Mouse (Mus musculus): ENCODE data around the gene Tinagl1. TPM values are rescaled to one million over a fixed set of nuclear protein-coding genes. Genes with fewer than 3 reads are reported as not detected.

The Tinagl1 gene
- polyA plus RNA-seq, 1 experiment from 2014 or later: 26.1 TPM

GRCm38 (mm10) chr4:130139214-130139492, 35.8 kb downstream of the Tinagl1 start, which contains the start of gene Hcrtr1:
Hcrtr1 (minus strand) TSS chr4:130139359.
- H3K9ac ChIP-seq (ENCODE audit: low read depth, low read length): peak within 1 kb of the TSS; percentile 29; the same call in 1 of the 2 replicates
- H3K4me2 ChIP-seq (replicated peaks; ENCODE audit: low read depth, low read length): peak within 1 kb of the TSS; percentile 58
- peaks cover 6% of the 10 kb centered on the region; the same call in 1 of the 2 replicates for H3K4me1 ChIP-seq (ENCODE audit: control insufficient read depth, insufficient read depth, low read length)
- peak; percentile 22; the same call in 1 of the 2 replicates for ATAC-seq (ENCODE audit: low FRiP score, low TSS enrichment)
- H3K27ac ChIP-seq (ENCODE audit: low read depth, low read length): no peak within 1 kb of the TSS
- H3K27me3 ChIP-seq (ENCODE audit: control insufficient read depth, insufficient read depth, low read length): peaks cover 40% of the 10 kb centered on the region
- no peaks in the 10 kb centered on the region for H3K9me3 ChIP-seq (ENCODE audit: control insufficient read depth, low read length)
- no peaks in the 10 kb centered on the region for H3K36me3 ChIP-seq (ENCODE audit: control insufficient read depth, insufficient read depth, low read length)
- 0% methylated on average over 14 of the region's 15 CpGs for WGBS
- H3K4me3 ChIP-seq (ENCODE audit: low read length): peak within 1 kb of the TSS; percentile 40

GRCm38 (mm10) chr4:130138441-130139213, 36.3 kb downstream of the Tinagl1 start:
- H3K36me3 ChIP-seq (ENCODE audit: control insufficient read depth, insufficient read depth, low read length): no peaks in the 10 kb centered on the region
- H3K4me1 ChIP-seq (ENCODE audit: control insufficient read depth, insufficient read depth, low read length): peaks cover 6% of the 10 kb centered on the region; the same call in 1 of the 2 replicates
- no peak overlapping the region for H3K27ac ChIP-seq (ENCODE audit: low read depth, low read length)
- peaks cover 40% of the 10 kb centered on the region for H3K27me3 ChIP-seq (ENCODE audit: control insufficient read depth, insufficient read depth, low read length)
- peak overlapping the region; percentile 29; the same call in 1 of the 2 replicates for H3K9ac ChIP-seq (ENCODE audit: low read depth, low read length)
- peak; percentile 79 for ATAC-seq (ENCODE audit: low FRiP score, low TSS enrichment)
- WGBS: under 1% methylated on average over 52 of the region's 57 CpGs
- peak overlapping the region; percentile 40 for H3K4me3 ChIP-seq (ENCODE audit: low read length)
- H3K4me2 ChIP-seq (replicated peaks; ENCODE audit: low read depth, low read length): peak overlapping the region; percentile 58
- no peaks in the 10 kb centered on the region for H3K9me3 ChIP-seq (ENCODE audit: control insufficient read depth, low read length)

- no peaks in the 10 kb centered on the region for H3K4me1 ChIP-seq (ENCODE audit: control insufficient read depth, insufficient read depth, low read length)
- no peak overlapping the region for H3K27ac ChIP-seq (ENCODE audit: low read depth, low read length)
- no peak overlapping the region for H3K9ac ChIP-seq (ENCODE audit: low read depth, low read length)
- no peak overlapping the region for H3K4me3 ChIP-seq (ENCODE audit: low read length)
- H3K36me3 ChIP-seq (ENCODE audit: control insufficient read depth, insufficient read depth, low read length): no peaks in the 10 kb centered on the region
- H3K9me3 ChIP-seq (ENCODE audit: control insufficient read depth, low read length): no peaks in the 10 kb centered on the region
- WGBS: 59% methylated on average over 6 of the region's 6 CpGs
- H3K4me2 ChIP-seq (replicated peaks; ENCODE audit: low read depth, low read length): no peak overlapping the region
- no peak for ATAC-seq (ENCODE audit: low FRiP score, low TSS enrichment)
- peaks cover 8% of the 10 kb centered on the region for H3K27me3 ChIP-seq (ENCODE audit: control insufficient read depth, insufficient read depth, low read length)
Measured at GRCm38 (mm10) chr4:130133399-130133798, 41.5 kb downstream of the Tinagl1 start.

GRCm38 (mm10) chr4:130131448-130132105, 43.3 kb downstream of the Tinagl1 start:
- Histone ChIP-seq H3K27me3 (ENCODE audit: control insufficient read depth, insufficient read depth, low read length) (no peaks in the 10 kb centered on the region), H3K4me2 (replicated peaks; ENCODE audit: low read depth, low read length) (no peak overlapping the region), H3K4me3 (ENCODE audit: low read length) (no peak overlapping the region), H3K27ac (ENCODE audit: low read depth, low read length) (no peak overlapping the region), H3K36me3 (ENCODE audit: control insufficient read depth, insufficient read depth, low read length) (peaks cover 15% of the 10 kb centered on the region), H3K9me3 (ENCODE audit: control insufficient read depth, low read length) (no peaks in the 10 kb centered on the region), H3K9ac (ENCODE audit: low read depth, low read length) (no peak overlapping the region), H3K4me1 (ENCODE audit: control insufficient read depth, insufficient read depth, low read length) (no peaks in the 10 kb centered on the region)
- no peak for ATAC-seq (ENCODE audit: low FRiP score, low TSS enrichment)
- WGBS: 90% methylated on average over 7 of the region's 7 CpGs

- no peaks in the 10 kb centered on the region for H3K27me3 ChIP-seq (ENCODE audit: control insufficient read depth, insufficient read depth, low read length)
- no peaks in the 10 kb centered on the region for H3K9me3 ChIP-seq (ENCODE audit: control insufficient read depth, low read length)
- 49% methylated on average over 13 of the region's 13 CpGs for WGBS
- no peak overlapping the region for H3K9ac ChIP-seq (ENCODE audit: low read depth, low read length)
- ATAC-seq (ENCODE audit: low FRiP score, low TSS enrichment): 0 out of 2 replicates have a peak, but pooled peaks have one; percentile 17
- H3K27ac ChIP-seq (ENCODE audit: low read depth, low read length): no peak overlapping the region; the same call in 1 of the 2 replicates
- peaks cover 23% of the 10 kb centered on the region for H3K36me3 ChIP-seq (ENCODE audit: control insufficient read depth, insufficient read depth, low read length)
- H3K4me2 ChIP-seq (replicated peaks; ENCODE audit: low read depth, low read length): no peak overlapping the region
- H3K4me3 ChIP-seq (ENCODE audit: low read length): no peak overlapping the region
- no peaks in the 10 kb centered on the region for H3K4me1 ChIP-seq (ENCODE audit: control insufficient read depth, insufficient read depth, low read length)
Measured at GRCm38 (mm10) chr4:130130641-130131350, 44.1 kb downstream of the Tinagl1 start.

- Histone ChIP-seq H3K9me3 (ENCODE audit: control insufficient read depth, low read length) (no peaks in the 10 kb centered on the region), H3K4me3 (ENCODE audit: low read length) (no peak overlapping the region), H3K27me3 (ENCODE audit: control insufficient read depth, insufficient read depth, low read length) (no peaks in the 10 kb centered on the region), H3K9ac (ENCODE audit: low read depth, low read length) (no peak overlapping the region), H3K4me1 (ENCODE audit: control insufficient read depth, insufficient read depth, low read length) (no peaks in the 10 kb centered on the region), H3K4me2 (replicated peaks; ENCODE audit: low read depth, low read length) (no peak overlapping the region), H3K27ac (ENCODE audit: low read depth, low read length) (no peak overlapping the region; the same call in 1 of the 2 replicates), H3K36me3 (ENCODE audit: control insufficient read depth, insufficient read depth, low read length) (peaks cover 30% of the 10 kb centered on the region)
- ATAC-seq (ENCODE audit: low FRiP score, low TSS enrichment): no peak
- 81% methylated on average over 10 of the region's 10 CpGs for WGBS
Measured at GRCm38 (mm10) chr4:130130082-130130481, 44.8 kb downstream of the Tinagl1 start.

- no peaks in the 10 kb centered on the region for H3K27me3 ChIP-seq (ENCODE audit: control insufficient read depth, insufficient read depth, low read length)
- 90% methylated on average over 5 of the region's 5 CpGs for WGBS
- H3K4me3 ChIP-seq (ENCODE audit: low read length): no peak overlapping the region
- H3K27ac ChIP-seq (ENCODE audit: low read depth, low read length): no peak overlapping the region
- no peak overlapping the region for H3K9ac ChIP-seq (ENCODE audit: low read depth, low read length)
- H3K36me3 ChIP-seq (ENCODE audit: control insufficient read depth, insufficient read depth, low read length): peaks cover 35% of the 10 kb centered on the region
- no peak for ATAC-seq (ENCODE audit: low FRiP score, low TSS enrichment)
- no peak overlapping the region for H3K4me2 ChIP-seq (replicated peaks; ENCODE audit: low read depth, low read length)
- no peaks in the 10 kb centered on the region for H3K9me3 ChIP-seq (ENCODE audit: control insufficient read depth, low read length)
- no peaks in the 10 kb centered on the region for H3K4me1 ChIP-seq (ENCODE audit: control insufficient read depth, insufficient read depth, low read length)
Measured at GRCm38 (mm10) chr4:130128907-130129306, 46.0 kb downstream of the Tinagl1 start.

- WGBS: 77% methylated on average over 5 of the region's 5 CpGs
- Histone ChIP-seq H3K4me2 (replicated peaks; ENCODE audit: low read depth, low read length) (no peak overlapping the region), H3K27ac (ENCODE audit: low read depth, low read length) (no peak overlapping the region), H3K36me3 (ENCODE audit: control insufficient read depth, insufficient read depth, low read length) (peaks cover 57% of the 10 kb centered on the region), H3K9me3 (ENCODE audit: control insufficient read depth, low read length) (no peaks in the 10 kb centered on the region), H3K4me1 (ENCODE audit: control insufficient read depth, insufficient read depth, low read length) (no peaks in the 10 kb centered on the region; the same call in 1 of the 2 replicates), H3K4me3 (ENCODE audit: low read length) (no peak overlapping the region), H3K27me3 (ENCODE audit: control insufficient read depth, insufficient read depth, low read length) (no peaks in the 10 kb centered on the region), H3K9ac (ENCODE audit: low read depth, low read length) (no peak overlapping the region)
- no peak for ATAC-seq (ENCODE audit: low FRiP score, low TSS enrichment)
Measured at GRCm38 (mm10) chr4:130125935-130126334, 49.0 kb downstream of the Tinagl1 start.
